Mouse (Mus musculus): ENCODE measurements around the gene Nphp4. TPM values are rescaled to one million over a fixed set of nuclear protein-coding genes. Genes with fewer than 3 reads are reported as not detected.
"Not testable (repeated sequence)": the region's sequence is repeated elsewhere in the genome, so short reads cannot be mapped to it uniquely, and the experiment has no call there.

The Nphp4 gene
- polyA plus RNA-seq, 1 experiment = not detected

GRCm38 (mm10) chr4:152546481-152546880, 70.0 kb downstream of the Nphp4 start:
- no peak overlapping the region for H3K4me3 ChIP-seq (ENCODE audit: insufficient read depth, low read depth, low read length)
- H3K27ac ChIP-seq (ENCODE audit: insufficient read depth, low read depth, low read length) = no peak overlapping the region
- WGBS = 73% methylated on average over 8 of the region's 8 CpGs
- H3K4me1 ChIP-seq (ENCODE audit: control insufficient read depth, insufficient read depth, low read length) = peaks cover 22% of the 10 kb centered on the region; the same call in 1 of the 2 replicates
- TF ChIP-seq POLR2A (IDR thresholded peaks at IDR 0.05; ENCODE audit: insufficient read depth, low read depth, low read length) (no peak), CTCF (IDR thresholded peaks at IDR 0.05; ENCODE audit: insufficient read depth, low read depth, low read length) (no peak)

GRCm38 (mm10) chr4:152547886-152548663, 71.6 kb downstream of the Nphp4 start:
- 68% methylated on average over 37 of the region's 37 CpGs for WGBS
- TF ChIP-seq CTCF (IDR thresholded peaks at IDR 0.05; ENCODE audit: insufficient read depth, low read depth, low read length) (no peak), POLR2A (IDR thresholded peaks at IDR 0.05; ENCODE audit: insufficient read depth, low read depth, low read length) (no peak)
- H3K27ac ChIP-seq (ENCODE audit: insufficient read depth, low read depth, low read length) = no peak overlapping the region
- peaks cover 22% of the 10 kb centered on the region; the same call in 1 of the 2 replicates for H3K4me1 ChIP-seq (ENCODE audit: control insufficient read depth, insufficient read depth, low read length)
- H3K4me3 ChIP-seq (ENCODE audit: insufficient read depth, low read depth, low read length) = no peak overlapping the region

- WGBS = 79% methylated on average over 18 of the region's 18 CpGs
These were observed 73.1 kb downstream of the Nphp4 start for GRCm38 (mm10) chr4:152549507-152550202.

GRCm38 (mm10) chr4:152550203-152550549, 73.7 kb downstream of the Nphp4 start:
- H3K4me3 ChIP-seq (ENCODE audit: insufficient read depth, low read depth, low read length) = no peak overlapping the region
- H3K4me1 ChIP-seq (ENCODE audit: control insufficient read depth, insufficient read depth, low read length) = peaks cover 22% of the 10 kb centered on the region; the same call in 1 of the 2 replicates
- WGBS = 97% methylated on average over 6 of the region's 6 CpGs
- H3K27ac ChIP-seq (ENCODE audit: insufficient read depth, low read depth, low read length) = no peak overlapping the region
- TF ChIP-seq CTCF (IDR thresholded peaks at IDR 0.05; ENCODE audit: insufficient read depth, low read depth, low read length) (no peak), POLR2A (IDR thresholded peaks at IDR 0.05; ENCODE audit: insufficient read depth, low read depth, low read length) (no peak)

More at GRCm38 (mm10) chr4:152549507-152550202, 73.1 kb downstream of the Nphp4 start:
- peaks cover 22% of the 10 kb centered on the region; the same call in 1 of the 2 replicates for H3K4me1 ChIP-seq (ENCODE audit: control insufficient read depth, insufficient read depth, low read length)
- TF ChIP-seq POLR2A (IDR thresholded peaks at IDR 0.05; ENCODE audit: insufficient read depth, low read depth, low read length) (no peak), CTCF (IDR thresholded peaks at IDR 0.05; ENCODE audit: insufficient read depth, low read depth, low read length) (no peak)
- no peak overlapping the region for H3K27ac ChIP-seq (ENCODE audit: insufficient read depth, low read depth, low read length)
- no peak overlapping the region for H3K4me3 ChIP-seq (ENCODE audit: insufficient read depth, low read depth, low read length)

GRCm38 (mm10) chr4:152553582-152554285, 77.2 kb downstream of the Nphp4 start:
- H3K4me1 ChIP-seq (ENCODE audit: control insufficient read depth, insufficient read depth, low read length) = peaks cover 33% of the 10 kb centered on the region
- 97% methylated on average over 8 of the region's 8 CpGs for WGBS
- no peak overlapping the region for H3K4me3 ChIP-seq (ENCODE audit: insufficient read depth, low read depth, low read length)
- no peak for TF ChIP-seq CTCF (IDR thresholded peaks at IDR 0.05; ENCODE audit: insufficient read depth, low read depth, low read length)
- TF ChIP-seq POLR2A (IDR thresholded peaks at IDR 0.05; ENCODE audit: insufficient read depth, low read depth, low read length) = no peak
- H3K27ac ChIP-seq (ENCODE audit: insufficient read depth, low read depth, low read length) = no peak overlapping the region

- WGBS = 83% methylated on average over 18 of the region's 18 CpGs
- no peak overlapping the region for H3K27ac ChIP-seq (ENCODE audit: insufficient read depth, low read depth, low read length)
- H3K4me1 ChIP-seq (ENCODE audit: control insufficient read depth, insufficient read depth, low read length) = peaks cover 33% of the 10 kb centered on the region
- no peak for TF ChIP-seq POLR2A (IDR thresholded peaks at IDR 0.05; ENCODE audit: insufficient read depth, low read depth, low read length)
- TF ChIP-seq CTCF (IDR thresholded peaks at IDR 0.05; ENCODE audit: insufficient read depth, low read depth, low read length) = no peak
- H3K4me3 ChIP-seq (ENCODE audit: insufficient read depth, low read depth, low read length) = no peak overlapping the region
These were observed 77.9 kb downstream of the Nphp4 start for GRCm38 (mm10) chr4:152554421-152554820.

- H3K27ac ChIP-seq (ENCODE audit: insufficient read depth, low read depth, low read length); H3K4me3 ChIP-seq (ENCODE audit: insufficient read depth, low read depth, low read length): not testable (repeated sequence)
- 59% methylated on average over 3 of the region's 3 CpGs for WGBS
- peaks cover 38% of the 10 kb centered on the region for H3K4me1 ChIP-seq (ENCODE audit: control insufficient read depth, insufficient read depth, low read length)
These were observed 79.3 kb downstream of the Nphp4 start for GRCm38 (mm10) chr4:152555806-152556205.

- Histone ChIP-seq H3K4me1 (ENCODE audit: control insufficient read depth, insufficient read depth, low read length) (peaks cover 38% of the 10 kb centered on the region), H3K4me3 (ENCODE audit: insufficient read depth, low read depth, low read length) (no peak overlapping the region), H3K27ac (ENCODE audit: insufficient read depth, low read depth, low read length) (no peak overlapping the region)
- TF ChIP-seq POLR2A (IDR thresholded peaks at IDR 0.05; ENCODE audit: insufficient read depth, low read depth, low read length) (no peak), CTCF (IDR thresholded peaks at IDR 0.05; ENCODE audit: insufficient read depth, low read depth, low read length) (no peak)
- WGBS = 49% methylated on average over 17 of the region's 17 CpGs
These were observed 81.7 kb downstream of the Nphp4 start for GRCm38 (mm10) chr4:152558246-152558645.

GRCm38 (mm10) chr4:152568006-152568405, 91.5 kb downstream of the Nphp4 start:
- no peak for TF ChIP-seq POLR2A (IDR thresholded peaks at IDR 0.05; ENCODE audit: insufficient read depth, low read depth, low read length)
- TF ChIP-seq CTCF (IDR thresholded peaks at IDR 0.05; ENCODE audit: insufficient read depth, low read depth, low read length) = no peak
- no peak overlapping the region for H3K27ac ChIP-seq (ENCODE audit: insufficient read depth, low read depth, low read length)
- H3K4me1 ChIP-seq (ENCODE audit: control insufficient read depth, insufficient read depth, low read length) = peaks cover 18% of the 10 kb centered on the region
- H3K4me3 ChIP-seq (ENCODE audit: insufficient read depth, low read depth, low read length) = no peak overlapping the region
- 86% methylated on average over 4 of the region's 4 CpGs for WGBS
